Mouse (Mus musculus) stomach, postnatal 0 days (tissue): ENCODE data around the gene 1110059E24Rik. TPM values are rescaled to one million over a fixed set of nuclear protein-coding genes. Genes with fewer than 3 reads are reported as not detected.

ENCODE experiments used
- ATAC-seq: fragments of 200-750 bp; cut with Nextera tagmentation; 2 replicates; pipeline ENCODE4 v1.8.0; 2017; ENCODE audit not compliant: low FRiP score, low TSS enrichment
- DNase-seq: peaks from one replicate; pipeline ENCODE4 v3.0.0-alpha.2; 2016; ENCODE audit warnings: low spot score
- H3K27ac ChIP-seq: fragments of 300-500 bp; sonication (generic); replicated peaks from 2 replicates; pipeline ENCODE4 v1.5.1; 2014; ENCODE audit warnings: mild to moderate bottlenecking, control low read depth
- H3K27me3 ChIP-seq: fragments of 300-500 bp; sonication (generic); 2 replicates; pipeline ENCODE4 v1.6.1; 2014; ENCODE audit warnings: low read length; ENCODE audit not compliant: control insufficient read depth, insufficient read depth
- H3K36me3 ChIP-seq: fragments of 300-500 bp; sonication (generic); 2 replicates; pipeline ENCODE4 v1.6.1; 2014; ENCODE audit warnings: low read length, mixed read lengths; ENCODE audit not compliant: control insufficient read depth, insufficient read depth
- H3K4me1 ChIP-seq: fragments of 300-500 bp; sonication (generic); replicated peaks from 2 replicates; pipeline ENCODE4 v1.6.1; 2014; ENCODE audit warnings: antibody characterized with exemption; ENCODE audit not compliant: control insufficient read depth, insufficient read depth
- H3K4me2 ChIP-seq: fragments of 300-500 bp; sonication (generic); replicated peaks from 2 replicates; pipeline ENCODE4 v1.6.1; 2014; ENCODE audit warnings: low read depth, mild to moderate bottlenecking, control low read depth, moderate library complexity
- H3K4me3 ChIP-seq: fragments of 300-500 bp; sonication (generic); 2 replicates; pipeline ENCODE4 v1.5.1; 2014; ENCODE audit warnings: low read depth, low read length, control low read depth
- H3K9ac ChIP-seq: fragments of 300-500 bp; sonication (generic); 2 replicates; pipeline ENCODE4 v1.6.1; 2014; ENCODE audit warnings: mild to moderate bottlenecking, low read length, control low read depth, mixed read lengths
- H3K9me3 ChIP-seq: fragments of 300-500 bp; sonication (generic); 2 replicates; pipeline ENCODE4 v1.6.1; 2016; ENCODE audit warnings: low read length; ENCODE audit not compliant: control insufficient read depth
- CTCF ChIP-seq: IDR thresholded peaks from 2 replicates; pipeline ENCODE4 v1.5.1; 2016; ENCODE audit warnings: antibody characterized with exemption, low read depth, mild to moderate bottlenecking, moderate library complexity
- EP300 ChIP-seq: optimal IDR thresholded peaks from 2 replicates; pipeline ENCODE3; 2016; ENCODE audit warnings: antibody characterized with exemption
- WGBS: fragments of 180-500 bp; shearing (Covaris S2); extraction: QIAGEN DNeasy Blood & Tissue Kit; methylation state at CpG from one replicate; pipeline ENCODE4 v1.1.7; 2014; 5-methylcytosine and 5-hydroxymethylcytosine counted together
- polyA plus RNA-seq: library from polyadenylated mRNA; unstranded; fragments of >200 nt; fragmentation: Nextera tagmentation; extraction: Ambion mirVana; gene quantifications from 2 replicates; pipeline ENCODE4 v1.2.1, GENCODE M21; 2015

1110059E24Rik gene
- 31.4 and 33.4 TPM in 2 replicates for polyA plus RNA-seq

GRCm38 (mm10) chr19:21652285-21653171 is at the start of gene 1110059E24Rik:
Gene 1110059E24Rik, minus strand, starts transcription at chr19:21652976.
- 5% methylated on average over 52 of the region's 52 CpGs for WGBS
- TF ChIP-seq EP300: no peak
- TF ChIP-seq CTCF: no peak
- peak; percentile 98 for DNase-seq
- peak; percentile 99 for ATAC-seq
- Histone ChIP-seq H3K36me3 (no peaks in the 10 kb centered on the region), H3K4me3 (peak within 1 kb of the TSS; percentile 92), H3K27me3 (no peaks in the 10 kb centered on the region), H3K27ac (peak within 1 kb of the TSS; percentile 98), H3K4me2 (peak within 1 kb of the TSS; percentile 77), H3K4me1 (peaks cover 3% of the 10 kb centered on the region; the same call in 1 of the 2 replicates), H3K9ac (peak within 1 kb of the TSS; percentile 94), H3K9me3 (no peaks in the 10 kb centered on the region)

- 96% methylated on average over 10 of the region's 10 CpGs for WGBS
- no peak for TF ChIP-seq CTCF
- no peak for TF ChIP-seq EP300
These were observed 28.2 kb upstream of the 1110059E24Rik start for GRCm38 (mm10) chr19:21680986-21681385.

GRCm38 (mm10) chr19:21680091-21680490 is 27.3 kb upstream of the 1110059E24Rik start:
- H3K9me3 ChIP-seq: no peaks in the 10 kb centered on the region
- H3K4me2 ChIP-seq: no peak overlapping the region
- H3K36me3 ChIP-seq: peaks cover 9% of the 10 kb centered on the region
- DNase-seq (no peak), ATAC-seq (no peak)
- WGBS: 91% methylated on average over 3 of the region's 3 CpGs
- no peaks in the 10 kb centered on the region for H3K27me3 ChIP-seq
- no peak overlapping the region for H3K9ac ChIP-seq
- no peak for TF ChIP-seq CTCF
- TF ChIP-seq EP300: no peak
- no peak overlapping the region for H3K27ac ChIP-seq
- H3K4me1 ChIP-seq: no peaks in the 10 kb centered on the region
- no peak overlapping the region for H3K4me3 ChIP-seq

More at GRCm38 (mm10) chr19:21680986-21681385, 28.2 kb upstream of the 1110059E24Rik start:
- Histone ChIP-seq H3K9ac (no peak overlapping the region), H3K4me2 (no peak overlapping the region), H3K27ac (no peak overlapping the region), H3K9me3 (no peaks in the 10 kb centered on the region), H3K4me3 (no peak overlapping the region), H3K36me3 (peaks cover 9% of the 10 kb centered on the region), H3K27me3 (no peaks in the 10 kb centered on the region), H3K4me1 (no peaks in the 10 kb centered on the region)
- ATAC-seq (no peak), DNase-seq (no peak)

- H3K9me3 ChIP-seq: no peaks in the 10 kb centered on the region
- H3K27me3 ChIP-seq: no peaks in the 10 kb centered on the region
- WGBS: 97% methylated on average over 17 of the region's 17 CpGs
- H3K36me3 ChIP-seq: no peaks in the 10 kb centered on the region
- DNase-seq: no peak
- no peak for ATAC-seq
- no peak overlapping the region for H3K27ac ChIP-seq
- H3K4me3 ChIP-seq: no peak overlapping the region
- no peak for TF ChIP-seq EP300
- no peak for TF ChIP-seq CTCF
- no peaks in the 10 kb centered on the region for H3K4me1 ChIP-seq
- H3K9ac ChIP-seq: no peak overlapping the region
- no peak overlapping the region for H3K4me2 ChIP-seq
These were observed 21.7 kb upstream of the 1110059E24Rik start for GRCm38 (mm10) chr19:21674354-21675096.

GRCm38 (mm10) chr19:21669650-21670049 is 16.9 kb upstream of the 1110059E24Rik start:
- TF ChIP-seq EP300 (no peak), CTCF (no peak)
- Histone ChIP-seq H3K9me3 (no peaks in the 10 kb centered on the region), H3K27me3 (no peaks in the 10 kb centered on the region), H3K27ac (no peak overlapping the region), H3K4me2 (no peak overlapping the region), H3K4me3 (no peak overlapping the region), H3K9ac (no peak overlapping the region), H3K4me1 (no peaks in the 10 kb centered on the region), H3K36me3 (no peaks in the 10 kb centered on the region)
- DNase-seq: no peak
- no peak for ATAC-seq
- WGBS: 85% methylated on average over 4 of the region's 4 CpGs
